Mouse (Mus musculus) olfactory bulb, adult 2 months (tissue): ENCODE results near the gene Tnfsf11. TPM values are rescaled to one million over a fixed set of nuclear protein-coding genes. Genes with fewer than 3 reads are reported as not detected.

Source experiments
- H3K27ac ChIP-seq: fragments of 200-500 bp; 2 replicates; pipeline ENCODE4 v1.5.1; 2012; ENCODE audit warnings: low read depth, low read length; ENCODE audit not compliant: insufficient read depth
- H3K4me1 ChIP-seq: fragments of 200-500 bp; 2 replicates; pipeline ENCODE4 v1.6.1; 2012; ENCODE audit warnings: low read length; ENCODE audit not compliant: control insufficient read depth, insufficient read depth
- H3K4me3 ChIP-seq: fragments of 200-500 bp; 2 replicates; pipeline ENCODE4 v1.5.1; 2012; ENCODE audit warnings: mild to moderate bottlenecking, low read depth, low read length, moderate library complexity; ENCODE audit not compliant: insufficient read depth
- CTCF ChIP-seq: fragments of 200-500 bp; IDR thresholded peaks from 2 replicates; pipeline ENCODE4 v1.5.1; 2012; ENCODE audit warnings: low read depth, mild to moderate bottlenecking, low read length, moderate library complexity; ENCODE audit not compliant: insufficient read depth
- POLR2A ChIP-seq: fragments of 200-500 bp; IDR thresholded peaks from 2 replicates; pipeline ENCODE4 v1.6.1; 2012; ENCODE audit warnings: mild to moderate bottlenecking, low read depth, low read length, moderate library complexity; ENCODE audit not compliant: insufficient read depth
- WGBS: fragments of 180-500 bp; shearing (Covaris S2); methylation state at CpG from one replicate; pipeline ENCODE4 v1.1.7; 2018; 5-methylcytosine and 5-hydroxymethylcytosine counted together
- polyA plus RNA-seq: library from polyadenylated mRNA; stranded (reverse); fragments of >200 nt; gene quantifications from 2 replicates; pipeline ENCODE4 v1.2.4, GENCODE M21; 2012; ENCODE audit warnings: low replicate concordance; ENCODE audit not compliant: missing spikeins, insufficient read depth, insufficient read length

Tnfsf11 gene
- polyA plus RNA-seq, 1 experiment: not detected

- Histone ChIP-seq H3K27ac (no peak overlapping the region), H3K4me3 (no peak overlapping the region), H3K4me1 (no peaks in the 10 kb centered on the region)
- WGBS: 77% methylated on average over 7 of the region's 7 CpGs
- TF ChIP-seq POLR2A (no peak), CTCF (no peak)
Measured at GRCm38 (mm10) chr14:78331368-78331767, 23.5 kb upstream of the Tnfsf11 start.

DNA sequence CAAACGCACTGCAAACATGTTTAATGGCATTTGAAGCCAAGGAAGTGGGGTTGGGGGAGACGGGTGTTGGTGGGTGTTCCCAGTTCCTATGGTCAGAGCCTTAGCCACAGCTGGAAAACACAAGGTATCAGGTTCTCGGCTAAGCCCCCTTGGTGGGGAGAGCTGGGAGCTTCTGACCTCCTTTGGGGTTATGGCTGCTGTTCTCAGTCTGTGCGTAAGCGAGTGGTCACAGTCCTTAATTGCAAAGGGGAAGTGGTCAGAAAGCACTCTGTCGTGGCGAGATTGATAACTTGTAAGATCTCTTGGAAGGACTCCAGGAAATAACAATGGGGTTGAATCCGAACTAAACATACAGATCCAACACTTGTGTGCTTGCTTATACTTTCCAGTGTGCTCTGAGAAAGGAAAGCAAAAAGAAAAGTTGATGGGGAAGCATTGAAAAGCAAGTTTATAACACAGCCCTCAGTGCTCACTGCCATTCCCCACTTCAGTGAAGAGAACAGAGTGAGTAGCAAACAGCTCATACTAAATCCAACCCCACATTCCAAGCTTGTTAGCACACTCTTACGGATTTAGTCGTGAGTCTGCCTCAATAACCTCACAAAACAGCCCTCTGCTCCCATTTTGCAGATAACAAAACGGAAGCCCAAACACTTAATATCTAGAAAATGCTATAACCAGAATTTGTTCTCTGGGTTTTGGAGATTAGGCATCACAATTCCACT is 22.9 kb upstream of the Tnfsf11 start:
- H3K4me1 ChIP-seq: no peaks in the 10 kb centered on the region
- H3K27ac ChIP-seq: no peak overlapping the region
- TF ChIP-seq CTCF (no peak), POLR2A (no peak)
- H3K4me3 ChIP-seq: no peak overlapping the region
- WGBS: 46% methylated on average over 11 of the region's 11 CpGs

- TF ChIP-seq CTCF: no peak
- no peak for TF ChIP-seq POLR2A
- H3K27ac ChIP-seq: no peak overlapping the region
- WGBS: 56% methylated on average over 8 of the region's 8 CpGs
- H3K4me3 ChIP-seq: no peak overlapping the region
- H3K4me1 ChIP-seq: no peaks in the 10 kb centered on the region
Measured at GRCm38 (mm10) chr14:78329765-78330451, 22.1 kb upstream of the Tnfsf11 start.

- H3K4me1 ChIP-seq: no peaks in the 10 kb centered on the region
- H3K27ac ChIP-seq: no peak overlapping the region
- WGBS: 85% methylated on average over 1 of the region's 1 CpGs
- no peak for TF ChIP-seq CTCF
- TF ChIP-seq POLR2A: no peak
- H3K4me3 ChIP-seq: no peak overlapping the region
Measured at GRCm38 (mm10) chr14:78323356-78323755, 15.5 kb upstream of the Tnfsf11 start.

GRCm38 (mm10) chr14:78322916-78323315 is 15.1 kb upstream of the Tnfsf11 start:
- 84% methylated on average over 9 of the region's 9 CpGs for WGBS
- Histone ChIP-seq H3K4me1 (no peaks in the 10 kb centered on the region), H3K27ac (no peak overlapping the region), H3K4me3 (no peak overlapping the region)
- TF ChIP-seq POLR2A (no peak), CTCF (no peak)

- TF ChIP-seq POLR2A (no peak), CTCF (no peak)
- 89% methylated on average over 6 of the region's 6 CpGs for WGBS
- Histone ChIP-seq H3K27ac (no peak overlapping the region), H3K4me3 (no peak overlapping the region), H3K4me1 (no peaks in the 10 kb centered on the region)
Measured at GRCm38 (mm10) chr14:78320248-78320647, 12.4 kb upstream of the Tnfsf11 start.

GRCm38 (mm10) chr14:78319580-78319979 is 11.7 kb upstream of the Tnfsf11 start:
- TF ChIP-seq CTCF (no peak), POLR2A (no peak)
- 82% methylated on average over 5 of the region's 5 CpGs for WGBS
- Histone ChIP-seq H3K4me3 (no peak overlapping the region), H3K4me1 (no peaks in the 10 kb centered on the region), H3K27ac (no peak overlapping the region)

- TF ChIP-seq POLR2A (no peak), CTCF (no peak)
- Histone ChIP-seq H3K4me1 (no peaks in the 10 kb centered on the region), H3K4me3 (no peak overlapping the region), H3K27ac (no peak overlapping the region)
- WGBS: 36% methylated on average over 3 of the region's 3 CpGs
Measured at GRCm38 (mm10) chr14:78319000-78319399, 11.2 kb upstream of the Tnfsf11 start.

- 84% methylated on average over 5 of the region's 5 CpGs for WGBS
- Histone ChIP-seq H3K4me3 (no peak overlapping the region), H3K27ac (no peak overlapping the region), H3K4me1 (no peaks in the 10 kb centered on the region)
- TF ChIP-seq CTCF (no peak), POLR2A (no peak)
Measured at GRCm38 (mm10) chr14:78317623-78318022, 9.8 kb upstream of the Tnfsf11 start.
